Mouse (Mus musculus) erythroid progenitor cell, adult 5-6 weeks (primary cell): ENCODE measurements around the gene Gm5447. TPM values are rescaled to one million over a fixed set of nuclear protein-coding genes. Genes with fewer than 3 reads are reported as not detected.

Experiments
- ATAC-seq: replicated peaks from 2 replicates; pipeline ENCODE4 v1.8.0; 2016; ENCODE audit warnings: moderate number of reproducible peaks, mild to moderate bottlenecking, moderate TSS enrichment, inconsistent platforms; ENCODE audit not compliant: poor library complexity, low FRiP score, severe bottlenecking
- total RNA-seq, 2 experiments: library from RNA; stranded (forward) in 1 of 2; stranded (reverse) in 1 of 2; fragments of 150-400 nt in 1 of 2; fragments of 186-747, 209-891 nt in 1 of 2; gene quantifications; 2 replicates each; pipeline versions ENCODE4 v1.2.3 to v1.2.4; 2015 to 2017; ENCODE audit warnings: low replicate concordance in 2 of 2

The Gm5447 gene
- not detected in 2 replicates for total RNA-seq (2015; ENCODE audit: low replicate concordance)
- not detected in 2 replicates for total RNA-seq (2017; ENCODE audit: low replicate concordance)

DNA sequence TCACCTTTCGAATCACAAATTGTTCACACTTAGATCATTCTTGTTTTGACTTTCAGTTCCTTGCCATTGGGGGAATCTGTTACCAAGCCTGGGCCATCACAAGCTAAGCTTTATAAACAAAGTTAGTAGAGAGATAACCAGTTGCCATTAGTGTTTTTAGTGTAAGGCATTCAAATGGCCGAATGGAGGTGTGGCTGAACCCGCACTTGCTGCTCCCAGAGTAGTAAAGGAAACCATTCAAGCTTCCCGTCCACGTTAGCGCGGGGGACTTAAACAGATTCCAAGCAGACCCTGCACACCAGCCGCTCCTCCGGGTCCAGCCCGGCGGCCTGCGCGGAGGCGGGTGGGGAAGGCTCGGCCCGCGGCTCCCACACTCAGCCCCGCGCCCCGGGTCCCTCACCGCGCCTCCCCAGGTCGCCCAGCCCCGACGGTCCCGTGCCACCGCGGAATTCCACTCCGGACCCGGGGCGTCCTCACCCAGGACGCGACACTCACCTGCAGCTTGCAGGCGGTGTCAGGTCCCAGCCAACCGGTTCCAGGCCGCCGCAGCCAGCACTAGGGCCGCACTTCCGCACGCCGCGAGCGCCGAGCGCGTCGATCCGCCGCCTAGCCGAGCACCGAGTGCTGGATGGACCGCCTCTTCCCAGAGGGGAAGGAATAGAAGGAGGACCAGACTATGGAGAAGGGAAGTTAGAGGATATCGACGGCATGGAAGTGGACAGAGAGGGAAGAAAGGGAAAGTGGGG, at the start of gene Gm5447, which contains the start of gene Exoc2:
TSS of gene Gm5447 (plus strand) at position 704 of the 746 bp plus-strand sequence.
TSS of gene Exoc2 (minus strand) at position 593 of the 746 bp plus-strand sequence.
- ATAC-seq: peak; percentile 88

- ATAC-seq: no peak
Measured at GRCm38 (mm10) chr13:30924269-30924668, 49.7 kb upstream of the Gm5447 start.

- no peak for ATAC-seq
Measured at GRCm38 (mm10) chr13:30929119-30929518, 44.9 kb upstream of the Gm5447 start.

- peak; percentile 95 for ATAC-seq
Measured at GRCm38 (mm10) chr13:30931613-30932012, 42.4 kb upstream of the Gm5447 start.

GRCm38 (mm10) chr13:30932972-30933371, 41.0 kb upstream of the Gm5447 start:
- 0 out of 2 replicates have a peak, but pooled peaks have one; percentile 13 for ATAC-seq

- ATAC-seq: no peak
Measured at GRCm38 (mm10) chr13:30945788-30946187, 28.2 kb upstream of the Gm5447 start.

DNA sequence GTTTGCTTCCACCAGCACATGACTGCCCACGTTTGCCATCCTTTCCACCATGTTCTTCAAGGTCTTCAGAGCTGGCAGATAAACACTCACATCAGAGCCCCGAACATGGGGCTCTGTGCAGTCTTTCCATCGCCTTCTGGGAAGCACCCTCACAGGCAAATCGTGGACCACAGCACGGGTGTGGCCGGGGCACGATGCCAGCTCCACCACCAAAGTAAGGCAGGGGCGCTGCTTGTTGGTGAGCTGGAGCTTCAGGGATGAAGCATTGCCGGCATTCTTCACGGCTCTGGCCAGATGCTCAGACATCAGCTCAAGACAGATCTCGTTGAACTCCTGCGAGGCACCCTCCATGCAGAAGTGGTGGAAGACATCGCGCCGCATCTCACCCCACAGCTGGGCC, 26.9 kb upstream of the Gm5447 start:
- 0 out of 2 replicates have a peak, but pooled peaks have one; percentile 39 for ATAC-seq

- ATAC-seq: no peak
Measured at GRCm38 (mm10) chr13:30947540-30947939, 26.5 kb upstream of the Gm5447 start, which contains the start of gene Hus1b. Gene Hus1b, minus strand, starts transcription at chr13:30947759.

DNA sequence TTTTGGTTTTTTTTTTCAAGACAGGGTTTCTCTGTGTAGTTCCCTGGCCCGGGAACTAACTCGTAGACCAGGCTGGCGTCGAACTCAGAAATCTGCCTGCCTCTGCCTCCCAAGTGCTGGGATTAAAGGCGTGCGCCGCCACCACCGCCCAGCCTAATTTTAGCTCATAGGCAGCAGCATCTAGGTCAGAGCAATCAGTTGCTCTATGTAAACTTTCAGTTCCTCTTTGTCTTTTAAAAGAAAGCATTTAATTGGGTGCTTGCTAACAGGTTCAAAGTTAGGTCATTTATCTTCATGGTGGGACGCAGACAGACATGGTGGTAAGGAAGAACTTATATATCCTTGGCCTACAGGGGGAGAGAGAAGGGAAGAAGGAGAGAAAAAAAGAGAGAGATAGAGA, 24.8 kb upstream of the Gm5447 start:
- no peak for ATAC-seq

GRCm38 (mm10) chr13:30952044-30952443, 22.0 kb upstream of the Gm5447 start:
- ATAC-seq: no peak

DNA sequence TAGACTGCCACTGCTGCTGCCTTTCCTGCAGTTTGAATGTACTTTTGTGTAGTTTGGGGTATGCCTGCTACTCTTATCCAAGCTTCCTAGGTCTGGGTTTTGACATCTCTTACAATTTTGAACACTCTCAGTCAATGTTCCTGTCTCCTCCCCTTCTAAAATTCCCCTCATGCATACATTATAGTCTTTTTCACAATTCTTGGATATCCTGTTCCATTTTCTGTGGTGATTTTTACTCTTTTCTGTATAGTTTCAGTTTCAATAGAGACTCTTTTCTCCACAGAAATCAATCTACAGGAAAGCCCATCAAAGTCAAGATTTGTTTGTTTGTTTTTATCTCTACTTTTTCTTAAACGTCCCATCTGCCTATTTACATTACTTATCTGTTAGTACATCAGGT, 20.4 kb upstream of the Gm5447 start:
- ATAC-seq: no peak

DNA sequence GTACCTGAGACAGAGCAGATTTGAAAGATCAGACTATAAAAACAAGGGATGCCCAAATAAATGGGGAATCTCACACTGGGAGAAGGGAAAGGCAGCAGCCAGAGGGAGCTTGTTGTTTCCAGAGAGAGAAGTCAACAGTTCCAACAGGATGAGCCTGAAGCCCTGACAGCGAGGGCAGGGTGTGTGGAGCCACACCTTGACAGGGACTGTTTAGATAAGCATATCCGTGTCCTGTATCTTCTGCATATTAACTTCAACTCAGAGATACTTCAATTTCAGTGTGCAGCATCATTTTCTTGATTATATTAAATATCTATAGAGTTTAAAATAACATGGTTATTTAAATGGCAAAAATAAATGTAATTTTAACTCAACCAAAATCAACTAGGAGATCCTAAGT, 13.3 kb upstream of the Gm5447 start:
- ATAC-seq: peak; percentile 96

GRCm38 (mm10) chr13:30961932-30962331, 12.1 kb upstream of the Gm5447 start:
- ATAC-seq: peak; percentile 74

GRCm38 (mm10) chr13:30966507-30966911, 7.5 kb upstream of the Gm5447 start:
- no peak for ATAC-seq

DNA sequence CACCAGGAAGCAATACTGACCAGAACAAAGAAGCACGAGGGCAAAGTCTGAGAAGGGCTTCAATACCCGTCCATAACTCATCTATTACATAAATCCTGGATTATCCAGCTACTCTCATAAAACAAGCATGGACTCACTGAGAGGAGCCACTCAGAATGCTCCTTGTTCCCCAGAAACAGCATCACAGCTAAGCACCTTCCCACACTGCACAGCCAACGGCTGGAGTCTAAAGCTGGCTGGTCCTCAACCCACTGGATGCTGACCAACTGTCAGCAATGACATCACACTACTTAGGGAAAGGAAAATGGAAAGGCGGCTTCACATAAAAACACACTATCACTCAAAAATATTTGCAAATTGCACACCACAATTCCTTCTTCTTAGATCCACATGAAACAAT, 5.7 kb upstream of the Gm5447 start:
- ATAC-seq: no peak

DNA sequence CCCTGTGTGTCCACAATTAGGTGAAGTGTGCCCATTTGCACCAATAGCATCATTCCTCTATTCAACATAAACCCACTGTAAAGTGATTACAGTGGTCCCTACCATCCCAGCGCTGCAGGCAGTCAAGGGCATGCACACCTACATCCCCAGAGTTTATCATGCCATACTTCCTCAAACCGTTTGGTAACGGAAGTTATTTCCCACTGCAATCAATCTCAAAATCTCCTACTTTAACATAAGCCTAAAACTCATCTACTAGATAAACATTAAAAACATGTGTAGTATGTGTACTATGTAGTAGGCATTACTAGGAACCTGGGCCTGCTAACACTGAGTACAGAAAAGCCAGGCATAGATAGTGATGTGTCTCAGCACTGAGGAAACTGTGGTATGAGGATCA, 3.0 kb upstream of the Gm5447 start:
- no peak for ATAC-seq

DNA sequence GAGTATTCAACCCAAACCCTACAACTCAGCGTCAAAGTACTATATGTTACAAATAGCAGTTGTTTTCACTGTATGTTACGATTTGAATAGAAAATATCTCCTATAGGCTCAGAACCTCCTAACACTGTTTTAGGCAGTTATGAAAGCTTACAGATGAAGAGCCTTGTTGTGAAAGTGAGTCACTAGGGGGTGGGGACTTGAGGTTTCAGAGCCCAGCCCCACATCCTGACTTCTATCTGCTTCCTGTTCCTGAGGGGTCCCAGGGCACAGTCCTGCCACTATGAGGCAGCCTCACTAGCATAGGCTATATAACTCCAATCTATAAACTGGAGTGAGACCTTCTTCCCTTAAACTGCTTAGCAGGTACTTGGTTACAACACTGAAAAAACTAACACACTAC, 1.9 kb upstream of the Gm5447 start:
- 0 out of 2 replicates have a peak, but pooled peaks have one; percentile 21 for ATAC-seq

DNA sequence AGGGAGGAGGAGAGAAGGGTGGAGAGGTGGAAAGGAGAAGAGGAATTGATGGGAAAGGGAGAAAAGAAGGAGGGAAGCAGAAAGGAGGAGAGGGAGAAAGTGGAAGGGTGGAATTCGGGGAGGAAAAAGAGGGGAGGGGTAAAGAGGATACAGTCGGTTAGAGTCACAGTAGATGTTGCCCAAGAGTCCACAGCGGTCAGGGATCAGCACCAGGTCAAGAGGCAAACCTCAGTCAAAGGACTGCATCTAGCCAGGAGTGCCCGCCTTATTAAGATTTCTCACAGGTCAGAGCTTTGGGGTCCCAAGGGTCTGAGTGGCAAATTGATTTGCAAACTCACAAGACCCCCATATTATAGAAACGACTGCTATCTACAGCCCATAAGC, 235 bp downstream of the Gm5447 start:
- ATAC-seq: no peak

DNA sequence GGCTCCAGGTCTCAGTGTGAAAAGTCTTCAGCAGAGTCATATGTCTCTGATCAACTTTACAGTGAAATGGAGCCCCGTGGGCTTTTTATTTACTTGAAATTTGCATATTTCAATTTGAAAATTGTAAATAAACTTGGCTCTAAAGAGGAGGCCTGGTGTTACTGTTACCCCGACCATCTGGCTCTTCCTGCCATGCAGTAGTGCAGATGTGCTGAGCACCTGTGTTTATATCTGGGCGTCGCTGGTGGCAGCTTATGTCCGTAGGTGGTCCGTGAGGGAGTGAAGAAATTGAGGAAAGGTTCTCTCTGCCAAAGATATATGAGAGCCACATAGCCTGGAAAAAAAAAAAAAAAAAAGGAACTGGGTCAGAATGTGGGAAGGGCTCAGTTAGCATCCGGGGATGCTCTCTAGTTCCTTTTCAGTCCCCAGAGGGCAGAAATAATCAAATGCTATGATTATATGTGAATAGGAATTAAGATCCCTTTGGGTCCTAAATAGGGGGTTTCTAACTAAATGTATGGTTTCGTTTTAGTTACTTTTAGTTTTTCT, 2.6 kb downstream of the Gm5447 start:
- ATAC-seq: no peak

GRCm38 (mm10) chr13:30978224-30978623, 4.2 kb downstream of the Gm5447 start:
- no peak for ATAC-seq

GRCm38 (mm10) chr13:30981666-30982065, 7.7 kb downstream of the Gm5447 start:
- peak; percentile 84 for ATAC-seq
